Mouse (Mus musculus) E14TG2a.4 (cell line): ENCODE data around the gene H3f3a.

Source experiments
- CTCF ChIP-seq: conservative IDR thresholded peaks from 2 replicates; pipeline ENCODE4 v1.5.1; 2014; ENCODE audit warnings: low read length
- NANOG ChIP-seq: IDR thresholded peaks from 2 replicates; pipeline ENCODE4 v1.6.1; 2014; ENCODE audit warnings: borderline replicate concordance, low read length, mixed read lengths
- POU5F1 ChIP-seq: IDR thresholded peaks from 2 replicates; pipeline ENCODE4 v1.6.1; 2014; ENCODE audit warnings: low read length, borderline replicate concordance

DNA sequence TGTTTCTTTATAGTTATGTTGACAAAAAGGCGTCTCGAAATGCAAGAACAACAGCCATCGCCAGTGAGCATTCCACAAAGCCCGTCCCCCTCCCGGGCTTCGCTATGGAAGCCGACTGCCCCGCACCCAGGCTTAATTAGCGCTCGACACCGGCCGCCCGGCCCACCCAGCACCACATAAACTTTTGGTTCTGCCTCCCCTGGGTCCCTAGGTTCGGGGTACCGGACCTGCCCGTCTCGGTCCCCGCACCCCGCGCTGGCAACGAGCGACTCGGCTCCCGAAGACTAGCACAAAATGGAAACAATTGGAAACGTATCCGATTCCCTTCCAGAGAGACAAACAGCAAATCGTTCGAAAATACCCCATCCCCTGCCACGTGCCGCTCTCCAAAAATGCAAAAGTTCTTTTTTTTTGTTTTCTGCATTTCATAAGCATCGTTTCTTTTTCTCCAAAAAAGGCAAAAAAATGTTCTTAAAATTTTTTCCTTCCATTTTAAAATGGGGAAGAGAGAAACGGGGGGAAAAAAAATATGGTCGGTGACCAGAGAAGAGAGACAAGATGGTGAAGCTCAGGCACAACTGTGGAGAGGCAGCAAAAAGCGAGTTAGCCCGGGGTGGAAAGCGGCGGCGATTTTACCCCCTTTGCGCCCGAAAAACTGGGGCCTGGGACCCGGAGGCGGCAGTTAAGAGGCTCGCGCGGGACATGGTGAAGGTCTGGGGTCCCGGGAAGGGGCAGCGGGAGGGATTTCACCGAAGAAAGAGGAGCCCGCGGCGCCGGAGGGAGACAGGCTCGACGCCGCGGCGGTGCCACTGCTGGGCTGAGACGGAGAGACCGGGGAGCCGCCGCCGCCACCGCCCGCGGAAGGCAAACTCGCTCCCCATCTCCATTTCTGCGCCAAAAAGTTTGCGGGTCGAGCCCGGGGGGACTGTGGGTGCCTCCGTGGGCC is 1.0 kb downstream of the H3f3a start:
- TF ChIP-seq CTCF (no peak), POU5F1 (no peak), NANOG (no peak)
